Mouse (Mus musculus) CH12.LX (cell line): Measurements from ENCODE around the gene Ppp1r37.

Source experiments
- CTCF ChIP-seq, 2 experiments: IDR thresholded peaks in 1 of 2; conservative IDR thresholded peaks in 1 of 2; 2 replicates each; pipeline ENCODE4 v1.5.1; 2011 to 2012; ENCODE audit warnings: low read depth in 2 of 2, low read length in 2 of 2, improper control_type of control experiment in 1 of 2, inconsistent platforms in 1 of 2, mild to moderate bottlenecking in 1 of 2, moderate library complexity in 1 of 2
- E2F4 ChIP-seq: IDR thresholded peaks from 2 replicates; pipeline ENCODE4 v1.6.1; 2011; ENCODE audit warnings: low read depth, low read length, improper control_type of control experiment; ENCODE audit not compliant: insufficient replicate concordance
- EP300 ChIP-seq: IDR thresholded peaks from 2 replicates; pipeline ENCODE4 v1.6.1; 2011; ENCODE audit warnings: low read length, improper control_type of control experiment
- HCFC1 ChIP-seq: IDR thresholded peaks from 2 replicates; pipeline ENCODE4 v1.6.1; 2012; ENCODE audit warnings: low read depth, mild to moderate bottlenecking, inconsistent platforms, low read length, improper control_type of control experiment
- MXI1 ChIP-seq: IDR thresholded peaks from 2 replicates; pipeline ENCODE4 v1.6.1; 2011; ENCODE audit warnings: mild to moderate bottlenecking, low read depth, low read length, improper control_type of control experiment
- POLR2A ChIP-seq: IDR thresholded peaks from 2 replicates; pipeline ENCODE4 v1.6.1; 2011; ENCODE audit warnings: low read depth, mild to moderate bottlenecking, improper control_type of control experiment, low read length
- POLR2AphosphoS2 ChIP-seq: IDR thresholded peaks from 2 replicates; pipeline ENCODE4 v1.6.1; 2011; ENCODE audit warnings: low read depth, low read length, improper control_type of control experiment
- SMC3 ChIP-seq: IDR thresholded peaks from 2 replicates; pipeline ENCODE4 v1.6.1; 2011; ENCODE audit warnings: low read depth, low read length, improper control_type of control experiment
- TCF12 ChIP-seq: IDR thresholded peaks from 2 replicates; pipeline ENCODE4 v1.6.1; 2014; ENCODE audit warnings: low read depth, mild to moderate bottlenecking, inconsistent platforms, low read length, improper control_type of control experiment
- ZMIZ1 ChIP-seq: IDR thresholded peaks from 2 replicates; pipeline ENCODE4 v1.6.1; 2012; ENCODE audit warnings: low read depth, mild to moderate bottlenecking, inconsistent platforms, low read length, improper control_type of control experiment
- ZNF384 ChIP-seq: IDR thresholded peaks from 2 replicates; pipeline ENCODE4 v1.6.1; 2012; ENCODE audit warnings: low read depth, low read length, improper control_type of control experiment, inconsistent platforms

- TF ChIP-seq CTCF (conservative IDR thresholded peaks at IDR 0.05 in 1 of 2, IDR thresholded peaks at IDR 0.05 in 1 of 2; ENCODE audit: low read depth in 2 of 2, low read length in 2 of 2) (no peak), POLR2A (no peak), E2F4 (no peak), HCFC1 (no peak), ZMIZ1 (no peak), EP300 (no peak), TCF12 (no peak), ZNF384 (no peak), POLR2AphosphoS2 (no peak), MXI1 (no peak), SMC3 (no peak)
Observed at GRCm38 (mm10) chr7:19523017-19523756, 39.7 kb downstream of the Ppp1r37 start.
